Mouse (Mus musculus) forebrain, embryonic 14.5 days (tissue): Measurements from ENCODE around the gene Rhbdl1. TPM values are rescaled to one million over a fixed set of nuclear protein-coding genes. Genes with fewer than 3 reads are reported as not detected.
A peak's percentile ranks its signal among the peaks of the same experiment; 100 is the strongest.

Source experiments
- ATAC-seq: fragments of 200-750 bp; cut with Nextera tagmentation; 2 replicates; pipeline ENCODE4 v1.8.0; 2017; ENCODE audit warnings: mild to moderate bottlenecking, moderate library complexity
- DNase-seq: peaks from one replicate; pipeline ENCODE4 v3.0.0-alpha.2; 2015; ENCODE audit warnings: low spot score
- H3K27ac ChIP-seq: fragments of 300-500 bp; sonication (generic); 2 replicates; pipeline ENCODE4 v1.5.1; 2014; ENCODE audit warnings: low read depth, mild to moderate bottlenecking, control low read depth, low read length, moderate library complexity
- H3K27me3 ChIP-seq: fragments of 300-500 bp; sonication (generic); replicated peaks from 2 replicates; pipeline ENCODE4 v1.6.1; 2014; ENCODE audit warnings: low read length, control low read depth, mixed read lengths; ENCODE audit not compliant: control insufficient read depth, insufficient read depth
- H3K36me3 ChIP-seq: fragments of 300-500 bp; sonication (generic); 2 replicates; pipeline ENCODE4 v1.6.1; 2014; ENCODE audit warnings: low read length, control low read depth; ENCODE audit not compliant: control insufficient read depth, insufficient read depth
- H3K4me1 ChIP-seq: fragments of 300-500 bp; sonication (generic); 2 replicates; pipeline ENCODE4 v1.6.1; 2014; ENCODE audit warnings: antibody characterized with exemption, low read length, control low read depth; ENCODE audit not compliant: control insufficient read depth, insufficient read depth
- H3K4me2 ChIP-seq: fragments of 300-500 bp; sonication (generic); 2 replicates; pipeline ENCODE4 v1.6.1; 2014; ENCODE audit warnings: mild to moderate bottlenecking, control low read depth, low read length
- H3K4me3 ChIP-seq: fragments of 300-500 bp; sonication (generic); 2 replicates; pipeline ENCODE4 v1.5.1; 2014; ENCODE audit warnings: low read depth, low read length, control low read depth
- H3K9ac ChIP-seq: fragments of 300-500 bp; sonication (generic); 2 replicates; pipeline ENCODE4 v1.6.1; 2014; ENCODE audit warnings: mild to moderate bottlenecking, low read length, control low read depth, moderate library complexity
- H3K9me3 ChIP-seq: fragments of 300-500 bp; sonication (generic); replicated peaks from 2 replicates; pipeline ENCODE4 v1.6.1; 2016; ENCODE audit warnings: low read length, control low read depth, mixed read lengths; ENCODE audit not compliant: control insufficient read depth
- WGBS: fragments of 180-500 bp; shearing (Covaris S2); extraction: QIAGEN DNeasy Blood & Tissue Kit; methylation state at CpG from one replicate; pipeline ENCODE4 v1.1.7; 2014; 5-methylcytosine and 5-hydroxymethylcytosine counted together
- polyA plus RNA-seq: library from polyadenylated mRNA; unstranded; fragments of >200 nt; fragmentation: Nextera tagmentation; extraction: Ambion mirVana; gene quantifications from 2 replicates; pipeline ENCODE4 v1.2.1, GENCODE M21; 2014

Rhbdl1 gene
- polyA plus RNA-seq, 1 experiment from 2014 or later: 35.4 TPM

DNA sequence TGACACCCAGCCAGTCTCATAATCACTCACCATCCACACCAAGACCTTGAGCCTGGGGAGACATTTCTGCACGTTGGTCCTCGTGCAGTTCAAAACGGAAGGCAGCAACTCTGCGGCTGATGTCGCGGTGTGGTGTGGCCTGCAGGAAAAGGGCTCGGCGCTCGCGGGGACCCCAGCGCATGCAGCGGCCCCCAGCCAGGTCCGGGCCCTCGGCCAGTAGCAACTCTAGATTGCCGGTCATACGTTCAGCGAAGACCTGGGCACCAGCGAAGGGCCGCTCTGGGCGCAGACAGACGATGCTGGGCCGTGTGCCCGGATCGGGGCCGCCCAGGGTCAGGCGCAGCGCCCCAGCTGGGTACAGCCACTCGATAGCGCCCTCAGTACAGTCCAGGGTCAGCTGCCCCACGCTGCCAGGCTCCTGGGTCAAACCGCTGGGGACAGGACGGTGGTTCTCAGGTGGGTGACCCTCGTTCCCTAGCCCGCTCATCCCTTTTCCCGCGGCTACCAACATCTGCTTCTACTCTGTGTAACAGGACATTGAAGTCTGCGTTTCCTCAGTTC is 40.8 kb downstream of the Rhbdl1 start:
- ATAC-seq (0 out of 2 replicates have a peak, but pooled peaks have one; percentile 0), DNase-seq (no peak)
- H3K9me3 ChIP-seq: no peaks in the 10 kb centered on the region
- WGBS: under 1% methylated on average over 37 of the region's 37 CpGs
- H3K9ac ChIP-seq: peak overlapping the region; percentile 63
- H3K27me3 ChIP-seq: no peaks in the 10 kb centered on the region
- peak overlapping the region; percentile 60 for H3K27ac ChIP-seq
- peak overlapping the region; percentile 73 for H3K4me2 ChIP-seq
- H3K4me3 ChIP-seq: peak overlapping the region; percentile 60
- peaks cover 39% of the 10 kb centered on the region for H3K4me1 ChIP-seq
- H3K36me3 ChIP-seq: no peaks in the 10 kb centered on the region

DNA sequence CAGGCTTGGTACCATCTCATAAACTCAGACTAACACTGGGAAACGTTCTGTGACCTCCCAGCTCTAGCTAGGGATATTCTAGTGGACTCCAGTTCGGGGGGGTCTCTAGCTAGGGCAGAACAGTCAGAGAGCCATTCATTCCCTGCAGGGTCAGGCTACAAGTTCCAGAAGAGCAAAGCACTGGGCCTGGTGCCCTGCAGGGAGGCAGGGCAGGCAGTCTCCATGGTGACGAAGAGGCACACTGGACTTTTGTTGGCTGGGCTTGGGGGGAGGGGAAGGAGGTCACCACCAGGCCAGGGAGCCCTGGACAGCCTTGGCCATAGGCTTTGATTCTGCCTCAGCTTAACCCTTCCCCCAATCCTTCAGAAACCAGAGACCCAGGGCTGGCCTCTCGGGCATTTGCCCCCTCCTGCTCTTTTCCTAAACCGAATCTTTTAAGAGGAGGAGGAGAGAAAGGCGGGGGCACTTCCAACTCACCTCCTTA is 41.4 kb downstream of the Rhbdl1 start, which contains the start of gene AC134908.4:
Gene AC134908.4 (minus strand): TSS at position 51 of the 484 bp plus-strand sequence.
- H3K27ac ChIP-seq: peak within 1 kb of the TSS; percentile 60
- H3K36me3 ChIP-seq: no peaks in the 10 kb centered on the region
- H3K9me3 ChIP-seq: no peaks in the 10 kb centered on the region
- peak within 1 kb of the TSS; percentile 60 for H3K4me3 ChIP-seq
- H3K4me1 ChIP-seq: peaks cover 41% of the 10 kb centered on the region
- H3K4me2 ChIP-seq: peak within 1 kb of the TSS; percentile 73
- DNase-seq: no peak
- H3K9ac ChIP-seq: peak within 1 kb of the TSS; percentile 63
- no peaks in the 10 kb centered on the region for H3K27me3 ChIP-seq
- ATAC-seq: no peak
- 4% methylated on average over 6 of the region's 6 CpGs for WGBS

DNA sequence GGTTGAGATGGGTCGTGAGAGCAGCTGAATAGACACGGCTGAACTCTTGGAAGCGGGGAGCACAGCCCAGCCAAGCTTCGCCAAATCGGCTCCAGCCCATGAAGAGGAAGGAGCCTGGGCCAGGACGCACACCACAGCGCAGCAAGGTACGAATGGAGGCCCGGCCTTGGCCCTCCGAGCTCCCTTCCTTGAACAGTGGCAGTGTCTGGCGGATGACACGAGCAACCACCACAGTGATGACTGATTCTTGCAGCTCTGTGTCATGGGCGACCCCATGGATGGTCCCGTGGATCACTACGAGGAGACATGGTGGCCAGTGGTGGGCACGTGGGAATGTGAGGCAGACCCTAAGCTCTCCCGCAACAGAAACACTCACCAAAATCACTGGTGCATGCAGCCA is 42.1 kb downstream of the Rhbdl1 start:
- peak overlapping the region; percentile 60 for H3K4me3 ChIP-seq
- peaks cover 41% of the 10 kb centered on the region for H3K4me1 ChIP-seq
- peak overlapping the region; percentile 63 for H3K9ac ChIP-seq

DNA sequence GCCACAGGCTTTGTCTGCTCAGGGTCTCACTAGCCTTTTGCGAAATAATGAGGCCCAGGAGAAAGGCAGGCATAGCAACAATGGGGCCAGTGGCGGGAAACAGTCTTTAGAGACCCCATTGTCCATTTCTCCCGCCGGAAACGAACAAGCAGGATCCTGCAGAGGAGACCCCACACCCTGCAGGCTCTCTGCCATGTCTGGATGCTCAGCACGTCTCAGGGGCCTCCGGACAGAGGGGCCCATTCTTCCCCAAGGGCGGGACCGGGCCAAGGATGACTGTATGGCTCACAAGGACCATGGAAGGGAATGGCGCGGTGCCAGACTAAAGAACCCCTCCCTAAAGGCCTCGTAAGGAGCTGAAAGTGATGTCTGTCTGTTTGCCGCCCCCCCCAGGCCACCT is 42.9 kb downstream of the Rhbdl1 start:
- DNase-seq: peak; percentile 46
- H3K9ac ChIP-seq: peak overlapping the region; percentile 25; the same call in 1 of the 2 replicates
- no peak for ATAC-seq
- peak overlapping the region; percentile 60 for H3K27ac ChIP-seq
- H3K4me1 ChIP-seq: peaks cover 41% of the 10 kb centered on the region
- H3K4me3 ChIP-seq: no peak overlapping the region
- peak overlapping the region; percentile 73 for H3K4me2 ChIP-seq
- no peaks in the 10 kb centered on the region for H3K9me3 ChIP-seq
- peaks cover 7% of the 10 kb centered on the region; the same call in 1 of the 2 replicates for H3K36me3 ChIP-seq
- no peaks in the 10 kb centered on the region for H3K27me3 ChIP-seq
- WGBS: 4% methylated on average over 13 of the region's 13 CpGs

More for the DNA sequence above, 42.1 kb downstream of the Rhbdl1 start:
- WGBS: 50% methylated on average over 17 of the region's 17 CpGs
- Histone ChIP-seq H3K36me3 (no peaks in the 10 kb centered on the region), H3K27me3 (no peaks in the 10 kb centered on the region), H3K27ac (peak overlapping the region; percentile 60; the same call in 1 of the 2 replicates), H3K9me3 (no peaks in the 10 kb centered on the region), H3K4me2 (peak overlapping the region; percentile 73)
- no peak for DNase-seq
- no peak for ATAC-seq

DNA sequence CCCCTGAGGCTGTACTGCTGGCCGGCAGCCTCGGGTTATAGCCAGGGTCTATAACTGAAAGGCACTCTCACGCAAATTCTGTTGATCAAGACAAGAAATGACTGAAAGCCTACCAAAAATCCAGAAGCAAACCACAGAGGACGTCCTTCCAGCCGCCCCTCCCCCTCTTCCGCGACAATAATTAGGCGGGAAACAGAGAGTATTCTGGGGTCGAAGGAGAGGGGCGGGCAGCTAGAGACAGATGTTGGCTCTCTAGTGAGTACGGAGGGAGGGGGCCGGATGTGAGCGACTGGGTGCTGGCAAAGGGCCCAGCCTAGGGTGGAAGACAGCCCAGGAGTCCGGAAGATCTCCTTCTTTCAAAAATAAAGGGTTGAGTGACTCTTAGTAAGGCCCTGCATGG is 44.5 kb downstream of the Rhbdl1 start, which contains the start of gene Fam173a:
Gene Fam173a (minus strand): TSS at position 287 of the 400 bp plus-strand sequence.
- peak; percentile 85 for DNase-seq
- Histone ChIP-seq H3K9ac (peak within 1 kb of the TSS; percentile 72), H3K27me3 (no peaks in the 10 kb centered on the region), H3K27ac (peak within 1 kb of the TSS; percentile 93), H3K36me3 (peaks cover 19% of the 10 kb centered on the region), H3K4me1 (peaks cover 41% of the 10 kb centered on the region), H3K4me2 (peak within 1 kb of the TSS; percentile 95), H3K9me3 (no peaks in the 10 kb centered on the region), H3K4me3 (peak within 1 kb of the TSS; percentile 65)
- 0% methylated on average over 14 of the region's 14 CpGs for WGBS
- peak; percentile 63 for ATAC-seq

DNA sequence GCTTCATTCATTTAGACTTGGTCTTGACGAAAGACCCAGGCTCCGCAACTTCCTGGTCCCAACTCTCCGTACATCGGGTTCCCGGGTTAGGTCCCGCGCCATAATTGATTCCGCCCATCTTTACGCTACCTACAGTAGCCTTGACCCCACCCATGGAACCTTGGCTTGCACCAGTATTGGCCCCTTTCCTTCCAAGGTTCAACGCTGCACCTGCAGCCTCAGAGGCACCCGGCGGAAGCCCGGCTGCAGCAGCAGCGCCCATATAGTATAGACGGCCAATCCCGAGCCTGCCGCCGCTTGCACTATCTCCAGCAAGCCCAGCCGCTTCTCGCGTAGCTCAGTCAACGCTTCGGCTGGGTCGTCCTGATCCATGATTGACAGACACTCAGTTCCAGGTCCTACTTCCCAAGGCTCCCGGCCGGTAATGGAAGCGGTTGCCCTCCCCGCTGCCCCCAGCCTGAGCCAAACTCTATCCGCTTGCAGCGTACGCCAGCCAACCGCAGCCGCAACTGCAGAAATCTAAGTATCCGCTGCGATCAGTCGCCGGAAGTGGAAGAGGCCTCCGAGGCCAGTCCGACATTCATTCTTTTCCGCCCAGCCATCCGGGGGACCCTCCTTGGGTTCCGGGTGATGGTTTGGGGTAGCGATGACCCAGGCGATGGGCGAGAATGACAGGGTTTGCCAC is 45.1 kb downstream of the Rhbdl1 start:
- Histone ChIP-seq H3K9me3 (no peaks in the 10 kb centered on the region), H3K4me2 (peak overlapping the region; percentile 95), H3K4me1 (peaks cover 38% of the 10 kb centered on the region), H3K4me3 (peak overlapping the region; percentile 65), H3K27me3 (no peaks in the 10 kb centered on the region), H3K27ac (peak overlapping the region; percentile 93), H3K9ac (peak overlapping the region; percentile 72), H3K36me3 (peaks cover 24% of the 10 kb centered on the region)
- WGBS: under 1% methylated on average over 45 of the region's 45 CpGs
- ATAC-seq (peak; percentile 65), DNase-seq (peak; percentile 86)

DNA sequence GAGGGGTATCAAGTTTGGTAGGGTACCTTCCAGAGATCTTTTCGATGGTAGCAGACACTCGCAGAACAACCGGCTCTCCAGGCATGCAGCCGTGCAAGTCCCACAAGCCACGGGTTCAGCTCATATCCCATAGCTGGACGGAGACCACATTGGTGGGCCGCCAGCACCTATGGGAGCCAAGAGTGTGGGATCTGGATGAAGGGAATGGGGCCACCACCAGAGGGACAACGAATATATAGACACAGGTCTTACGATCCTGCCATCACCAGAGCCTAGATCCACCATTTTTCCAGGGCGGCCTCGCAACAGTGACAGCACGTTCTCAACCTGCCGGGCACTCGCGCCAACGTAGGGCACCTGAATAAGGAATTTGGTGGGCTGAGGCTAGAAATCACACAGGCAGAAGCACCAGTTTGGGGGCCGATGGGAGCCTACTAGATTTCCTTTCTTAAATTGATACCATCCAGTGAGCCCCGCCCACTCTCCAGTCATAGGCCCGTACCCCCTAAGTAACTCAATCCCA is 45.7 kb downstream of the Rhbdl1 start:
- peaks cover 34% of the 10 kb centered on the region for H3K4me1 ChIP-seq
- H3K4me3 ChIP-seq: peak overlapping the region; percentile 65
- peak overlapping the region; percentile 93 for H3K27ac ChIP-seq
- peaks cover 24% of the 10 kb centered on the region for H3K36me3 ChIP-seq
- no peaks in the 10 kb centered on the region for H3K27me3 ChIP-seq
- peak overlapping the region; percentile 95 for H3K4me2 ChIP-seq
- DNase-seq: no peak
- peak overlapping the region; percentile 72 for H3K9ac ChIP-seq
- no peak; the same call in 1 of the 2 replicates for ATAC-seq
- no peaks in the 10 kb centered on the region for H3K9me3 ChIP-seq
- WGBS: 27% methylated on average over 19 of the region's 19 CpGs

DNA sequence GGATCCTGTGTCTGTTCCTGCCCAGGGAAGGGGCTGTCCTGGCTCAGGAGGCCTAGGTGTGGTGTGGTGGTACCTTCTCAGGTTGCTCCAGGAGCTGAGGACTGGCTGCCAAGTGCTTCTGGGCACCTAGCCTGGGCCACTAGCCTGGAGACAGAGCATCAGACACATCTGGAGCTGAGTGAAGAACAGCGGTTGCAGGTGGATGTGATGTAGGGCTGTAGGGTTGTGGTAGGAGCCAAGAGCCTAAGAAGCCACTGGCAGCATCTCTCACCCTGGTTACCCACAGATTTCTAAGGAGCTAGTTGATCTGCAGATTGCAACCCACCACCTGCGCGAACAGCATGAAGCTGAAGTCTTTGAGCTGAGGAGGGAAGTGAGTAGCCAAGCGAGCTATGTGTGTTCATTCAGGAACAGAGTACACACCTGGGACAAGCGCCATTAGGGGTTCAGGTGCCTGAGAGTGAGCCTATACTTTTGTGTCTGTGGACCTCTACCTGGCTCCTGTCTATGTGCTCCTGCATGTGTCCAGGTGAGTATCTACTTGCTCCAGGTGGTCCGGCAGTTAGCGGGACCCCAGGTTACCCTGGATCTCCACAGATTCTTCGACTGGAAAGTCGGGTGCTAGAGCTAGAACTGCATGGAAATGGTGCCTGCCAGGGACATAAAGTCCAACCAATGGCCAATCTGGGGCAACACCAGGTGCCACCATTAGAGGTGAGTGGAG is 50.2 kb downstream of the Rhbdl1 start:
- no peak overlapping the region for H3K27ac ChIP-seq
- DNase-seq: no peak
- no peaks in the 10 kb centered on the region for H3K9me3 ChIP-seq
- H3K9ac ChIP-seq: no peak overlapping the region
- peaks cover 16% of the 10 kb centered on the region for H3K4me1 ChIP-seq
- H3K4me3 ChIP-seq: no peak overlapping the region
- no peak for ATAC-seq
- H3K36me3 ChIP-seq: peaks cover 47% of the 10 kb centered on the region
- WGBS: 93% methylated on average over 9 of the region's 9 CpGs
- no peaks in the 10 kb centered on the region for H3K27me3 ChIP-seq
- no peak overlapping the region for H3K4me2 ChIP-seq
